Mouse (Mus musculus): Measurements from ENCODE around the gene Agt. TPM values are rescaled to one million over a fixed set of nuclear protein-coding genes. Genes with fewer than 3 reads are reported as not detected.

The Agt gene
- polyA plus RNA-seq, 1 experiment from 2014 or later, result 2.2 TPM

DNA sequence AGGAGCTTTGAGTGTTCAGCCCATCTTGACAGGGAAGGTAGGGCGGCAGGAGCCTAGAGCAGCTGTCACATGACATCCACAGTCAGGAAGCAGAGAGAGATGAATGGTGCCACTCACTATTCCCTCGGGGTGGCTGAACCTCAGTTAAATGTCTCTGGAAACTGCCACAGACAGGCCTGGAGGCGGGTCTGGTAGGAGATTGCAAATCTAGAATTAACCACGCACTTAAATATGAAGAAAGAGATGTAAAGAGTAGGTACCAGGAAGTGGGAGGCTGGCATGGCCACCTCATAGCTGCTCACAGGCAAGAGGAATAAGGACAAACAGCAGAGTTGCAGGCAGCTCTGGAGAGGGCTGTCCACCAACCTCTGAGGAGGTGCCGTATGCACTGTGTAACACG lies 52.4 kb downstream of the Agt start:
- Histone ChIP-seq H3K27me3 (ENCODE audit: insufficient read depth, low read length) (no peaks in the 10 kb centered on the region), H3K9ac (replicated peaks; ENCODE audit: low read length) (no peak overlapping the region), H3K4me1 (ENCODE audit: insufficient read depth, low read length) (peaks cover 9% of the 10 kb centered on the region), H3K4me3 (ENCODE audit: low read length) (no peak overlapping the region), H3K27ac (ENCODE audit: low read length) (no peak overlapping the region), H3K36me3 (ENCODE audit: insufficient read depth, low read length) (no peaks in the 10 kb centered on the region), H3K4me2 (replicated peaks; ENCODE audit: low read depth, low read length) (no peak overlapping the region), H3K9me3 (ENCODE audit: low read length) (no peaks in the 10 kb centered on the region)
- no peak for ATAC-seq (ENCODE audit: low FRiP score, low TSS enrichment)
- WGBS, result 64% methylated on average over 6 of the region's 6 CpGs

DNA sequence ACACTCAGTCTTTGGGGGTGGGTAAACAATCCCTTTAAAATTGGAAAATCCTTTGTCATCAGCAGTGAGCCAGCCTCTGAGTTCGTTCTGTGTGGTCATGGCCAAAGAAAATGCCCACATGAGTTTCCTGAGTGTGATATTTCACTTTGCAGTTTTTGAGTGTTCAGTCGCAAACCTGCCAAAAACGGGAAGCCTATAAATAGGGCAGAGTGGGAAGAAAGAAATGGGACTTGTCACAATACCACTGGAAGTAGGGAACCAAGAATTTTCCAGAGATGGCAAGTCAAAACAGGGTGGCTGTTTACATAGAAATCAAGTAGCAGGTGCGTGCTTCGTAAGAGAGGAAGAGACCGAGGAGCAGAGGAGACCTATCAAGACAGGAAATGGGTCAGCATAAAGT lies 53.0 kb downstream of the Agt start:
- no peaks in the 10 kb centered on the region for H3K9me3 ChIP-seq (ENCODE audit: low read length)
- H3K4me2 ChIP-seq (replicated peaks; ENCODE audit: low read depth, low read length), result no peak overlapping the region
- no peak overlapping the region for H3K9ac ChIP-seq (replicated peaks; ENCODE audit: low read length)
- WGBS, result 67% methylated on average over 6 of the region's 6 CpGs
- no peak overlapping the region for H3K4me3 ChIP-seq (ENCODE audit: low read length)
- H3K27me3 ChIP-seq (ENCODE audit: insufficient read depth, low read length), result 0 out of 2 replicates have a peak, but pooled peaks cover 2% of the 10 kb centered on the region
- no peak overlapping the region for H3K27ac ChIP-seq (ENCODE audit: low read length)
- H3K4me1 ChIP-seq (ENCODE audit: insufficient read depth, low read length), result peaks cover 3% of the 10 kb centered on the region
- ATAC-seq (ENCODE audit: low FRiP score, low TSS enrichment), result no peak
- no peaks in the 10 kb centered on the region for H3K36me3 ChIP-seq (ENCODE audit: insufficient read depth, low read length)

DNA sequence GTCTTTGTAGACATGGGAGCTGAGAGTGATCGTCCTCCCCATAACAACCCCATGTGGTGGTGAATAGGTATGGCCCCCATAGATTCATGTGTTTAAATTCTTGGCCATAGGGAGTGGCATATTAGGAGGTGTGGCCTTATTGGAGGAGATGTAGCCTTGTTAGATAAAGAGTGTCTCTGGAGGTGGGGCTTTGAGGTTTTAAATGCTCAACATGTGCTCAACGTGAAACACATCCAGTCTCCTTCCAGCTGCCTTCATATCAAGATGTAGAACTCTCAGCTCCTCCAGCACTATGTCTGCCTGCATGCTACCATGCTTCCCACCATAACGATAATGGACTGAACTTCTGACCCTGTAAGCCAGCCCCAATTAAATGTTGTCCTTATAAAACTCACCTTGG lies 53.5 kb downstream of the Agt start:
- Histone ChIP-seq H3K9me3 (ENCODE audit: low read length) (no peaks in the 10 kb centered on the region), H3K27me3 (ENCODE audit: insufficient read depth, low read length) (0 out of 2 replicates have a peak, but pooled peaks cover 3% of the 10 kb centered on the region), H3K27ac (ENCODE audit: low read length) (no peak overlapping the region), H3K36me3 (ENCODE audit: insufficient read depth, low read length) (no peaks in the 10 kb centered on the region), H3K4me1 (ENCODE audit: insufficient read depth, low read length) (no peaks in the 10 kb centered on the region), H3K9ac (replicated peaks; ENCODE audit: low read length) (no peak overlapping the region), H3K4me3 (ENCODE audit: low read length) (no peak overlapping the region), H3K4me2 (replicated peaks; ENCODE audit: low read depth, low read length) (no peak overlapping the region)
- 64% methylated on average over 3 of the region's 3 CpGs for WGBS
- ATAC-seq (ENCODE audit: low FRiP score, low TSS enrichment), result no peak

DNA sequence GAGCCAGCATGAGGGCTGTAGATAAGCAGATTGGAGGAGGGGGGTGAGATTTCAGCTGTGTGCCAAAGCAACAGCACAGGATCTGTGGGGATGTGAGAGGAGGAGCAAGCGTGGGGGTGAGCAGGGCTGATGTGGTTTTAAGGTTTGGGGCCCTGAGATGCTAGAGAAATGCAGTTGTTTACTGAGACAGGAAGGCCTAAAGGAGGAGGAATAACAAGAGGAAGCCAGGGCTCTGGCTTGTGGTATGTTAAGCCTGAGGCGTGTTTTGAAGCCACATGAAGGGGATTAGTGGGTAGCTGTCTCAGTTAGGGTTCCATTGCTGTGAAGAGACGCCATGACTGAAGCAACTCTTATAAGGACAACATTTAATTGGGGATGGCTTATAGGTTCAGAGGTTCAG lies 60.4 kb downstream of the Agt start:
- Histone ChIP-seq H3K9me3 (ENCODE audit: low read length) (no peaks in the 10 kb centered on the region), H3K9ac (replicated peaks; ENCODE audit: low read length) (no peak overlapping the region), H3K27ac (ENCODE audit: low read length) (no peak overlapping the region), H3K4me2 (replicated peaks; ENCODE audit: low read depth, low read length) (no peak overlapping the region), H3K27me3 (ENCODE audit: insufficient read depth, low read length) (0 out of 2 replicates have a peak, but pooled peaks cover 3% of the 10 kb centered on the region), H3K36me3 (ENCODE audit: insufficient read depth, low read length) (no peaks in the 10 kb centered on the region), H3K4me1 (ENCODE audit: insufficient read depth, low read length) (no peaks in the 10 kb centered on the region), H3K4me3 (ENCODE audit: low read length) (no peak overlapping the region)
- no peak for ATAC-seq (ENCODE audit: low FRiP score, low TSS enrichment)
- WGBS, result 68% methylated on average over 3 of the region's 3 CpGs

DNA sequence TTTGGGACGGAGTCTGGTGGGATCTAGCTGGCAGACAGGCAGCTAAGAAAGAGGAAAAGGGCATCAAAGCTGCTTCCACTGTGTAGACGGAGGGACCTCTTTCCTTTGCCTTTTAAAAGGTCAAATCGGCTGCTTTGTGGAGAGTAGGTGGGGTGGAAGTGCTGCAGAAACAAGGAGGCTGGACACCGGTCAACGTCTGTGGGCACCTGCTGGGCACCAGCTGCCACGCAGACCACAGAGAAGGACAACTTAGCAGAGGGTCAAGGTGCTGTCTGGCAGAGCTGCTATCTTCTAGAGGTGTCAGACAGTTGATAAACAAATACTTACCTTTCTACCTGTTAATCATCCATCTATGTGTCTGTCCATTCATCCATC lies 61.2 kb downstream of the Agt start:
- no peak overlapping the region for H3K27ac ChIP-seq (ENCODE audit: low read length)
- H3K4me2 ChIP-seq (replicated peaks; ENCODE audit: low read depth, low read length), result no peak overlapping the region
- WGBS, result 73% methylated on average over 6 of the region's 6 CpGs
- no peak overlapping the region for H3K9ac ChIP-seq (replicated peaks; ENCODE audit: low read length)
- H3K4me1 ChIP-seq (ENCODE audit: insufficient read depth, low read length), result no peaks in the 10 kb centered on the region
- 0 out of 2 replicates have a peak, but pooled peaks cover 3% of the 10 kb centered on the region for H3K27me3 ChIP-seq (ENCODE audit: insufficient read depth, low read length)
- 0 out of 2 replicates have a peak, but pooled peaks cover 3% of the 10 kb centered on the region for H3K9me3 ChIP-seq (ENCODE audit: low read length)
- H3K4me3 ChIP-seq (ENCODE audit: low read length), result no peak overlapping the region
- no peak for ATAC-seq (ENCODE audit: low FRiP score, low TSS enrichment)
- H3K36me3 ChIP-seq (ENCODE audit: insufficient read depth, low read length), result no peaks in the 10 kb centered on the region

DNA sequence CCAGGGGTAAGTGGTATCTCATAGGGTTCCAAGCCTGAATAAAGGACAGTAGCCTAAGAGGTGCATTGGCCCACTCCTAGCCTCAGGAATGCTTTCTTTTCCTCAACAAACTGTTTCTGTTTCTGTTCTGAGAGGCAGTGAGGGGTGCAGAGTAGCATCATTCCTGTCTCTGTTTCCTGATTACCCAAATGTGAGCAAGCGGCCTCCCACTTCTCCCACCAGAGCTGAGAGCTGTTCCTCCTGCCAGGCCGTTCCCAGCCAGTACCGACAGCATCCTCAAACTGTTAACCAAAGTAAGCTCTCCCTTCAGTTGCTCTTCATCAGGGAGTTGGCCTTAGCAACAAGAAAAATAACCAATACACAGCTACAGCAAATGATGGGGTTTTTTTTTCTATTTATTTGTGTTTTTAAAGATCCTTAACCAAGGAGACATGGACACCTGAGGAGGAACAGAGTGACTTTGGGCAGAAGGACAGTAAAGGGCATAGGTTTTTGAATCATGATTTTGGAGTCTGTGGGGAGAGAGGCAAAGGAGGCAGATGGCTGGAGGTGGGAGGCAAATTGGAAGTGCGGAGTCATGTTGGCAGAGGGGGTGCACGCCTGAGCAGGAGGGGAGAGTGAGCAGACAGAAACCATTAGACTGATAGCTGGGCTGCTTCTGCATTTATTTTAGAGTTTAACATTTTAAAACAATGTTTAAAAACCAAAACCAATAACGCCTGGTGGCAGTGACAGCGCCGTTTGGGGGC lies 61.8 kb downstream of the Agt start:
- no peaks in the 10 kb centered on the region for H3K4me1 ChIP-seq (ENCODE audit: insufficient read depth, low read length)
- H3K9me3 ChIP-seq (ENCODE audit: low read length), result 0 out of 2 replicates have a peak, but pooled peaks cover 5% of the 10 kb centered on the region
- H3K36me3 ChIP-seq (ENCODE audit: insufficient read depth, low read length), result no peaks in the 10 kb centered on the region
- 74% methylated on average over 8 of the region's 8 CpGs for WGBS
- H3K27ac ChIP-seq (ENCODE audit: low read length), result no peak overlapping the region
- H3K27me3 ChIP-seq (ENCODE audit: insufficient read depth, low read length), result 0 out of 2 replicates have a peak, but pooled peaks cover 3% of the 10 kb centered on the region
- H3K9ac ChIP-seq (replicated peaks; ENCODE audit: low read length), result no peak overlapping the region
- ATAC-seq (ENCODE audit: low FRiP score, low TSS enrichment), result no peak
- H3K4me3 ChIP-seq (ENCODE audit: low read length), result no peak overlapping the region
- no peak overlapping the region for H3K4me2 ChIP-seq (replicated peaks; ENCODE audit: low read depth, low read length)

Other genes starting within 250 kb of the Agt start
- 0.53 and 0.55 TPM in 2 replicates for gene Pgbd5, start 130.0 kb downstream of the Agt start, polyA plus RNA-seq (2015; fragmentation: Nextera tagmentation; extraction: Ambion mirVana)
- gene Cog2, start 48.9 kb downstream of the Agt start, polyA plus RNA-seq (2015; fragmentation: Nextera tagmentation; extraction: Ambion mirVana), result 39.5 and 40.4 TPM in 2 replicates
- gene Capn9, start 6.4 kb upstream of the Agt start, polyA plus RNA-seq (2015; fragmentation: Nextera tagmentation; extraction: Ambion mirVana), result not detected in 2 replicates
- 28.0 and 31.7 TPM in 2 replicates for gene 2310022B05Rik, start 93.7 kb upstream of the Agt start, polyA plus RNA-seq (2015; fragmentation: Nextera tagmentation; extraction: Ambion mirVana)
- gene Ttc13, start 152.3 kb upstream of the Agt start, polyA plus RNA-seq (2015; fragmentation: Nextera tagmentation; extraction: Ambion mirVana), result 43.5 and 49.9 TPM in 2 replicates
- 23.8 and 27.2 TPM in 2 replicates for gene Arv1, start 152.4 kb upstream of the Agt start, polyA plus RNA-seq (2015; fragmentation: Nextera tagmentation; extraction: Ambion mirVana)
- gene Fam89a, start 182.1 kb upstream of the Agt start, polyA plus RNA-seq (2015; fragmentation: Nextera tagmentation; extraction: Ambion mirVana), result 3.4 and 4.0 TPM in 2 replicates
- 0.05 and 0.09 TPM in 2 replicates for gene Trim67, start 223.4 kb upstream of the Agt start, polyA plus RNA-seq (2015; fragmentation: Nextera tagmentation; extraction: Ambion mirVana)

Measured in kidney, embryonic 16.5 days (tissue).